Mouse (Mus musculus): Measurements from ENCODE around the gene Fsip1. TPM values are rescaled to one million over a fixed set of nuclear protein-coding genes. Genes with fewer than 3 reads are reported as not detected.

Fsip1 gene
- polyA plus RNA-seq, 1 experiment from 2014 or later = 4.1 TPM

- H3K27me3 ChIP-seq (replicated peaks; ENCODE audit: control insufficient read depth, insufficient read depth, low read length) = no peaks in the 10 kb centered on the region
- 35% methylated on average over 2 of the region's 2 CpGs for WGBS
- no peaks in the 10 kb centered on the region for H3K36me3 ChIP-seq (ENCODE audit: control insufficient read depth, insufficient read depth, low read length)
Measured at GRCm38 (mm10) chr2:118263914-118264201, 7.1 kb upstream of the Fsip1 start.

GRCm38 (mm10) chr2:118263151-118263913 lies 6.6 kb upstream of the Fsip1 start:
- Histone ChIP-seq H3K27ac (ENCODE audit: low read depth, low read length) (no peak overlapping the region), H3K9ac (ENCODE audit: low read depth, low read length) (no peak overlapping the region), H3K9me3 (ENCODE audit: control insufficient read depth, low read length) (no peaks in the 10 kb centered on the region), H3K27me3 (replicated peaks; ENCODE audit: control insufficient read depth, insufficient read depth, low read length) (no peaks in the 10 kb centered on the region), H3K4me3 (ENCODE audit: low read length) (no peak overlapping the region), H3K4me2 (ENCODE audit: low read length) (no peak overlapping the region), H3K36me3 (ENCODE audit: control insufficient read depth, insufficient read depth, low read length) (no peaks in the 10 kb centered on the region), H3K4me1 (ENCODE audit: control insufficient read depth, insufficient read depth, low read depth, low read length) (no peaks in the 10 kb centered on the region)
- peak; percentile 79 for ATAC-seq
- 21% methylated on average over 8 of the region's 8 CpGs for WGBS

More at GRCm38 (mm10) chr2:118263914-118264201, 7.1 kb upstream of the Fsip1 start:
- H3K27ac ChIP-seq (ENCODE audit: low read depth, low read length) = no peak overlapping the region
- no peak overlapping the region for H3K9ac ChIP-seq (ENCODE audit: low read depth, low read length)
- no peak overlapping the region for H3K4me2 ChIP-seq (ENCODE audit: low read length)
- no peaks in the 10 kb centered on the region for H3K4me1 ChIP-seq (ENCODE audit: control insufficient read depth, insufficient read depth, low read depth, low read length)
- no peak overlapping the region for H3K4me3 ChIP-seq (ENCODE audit: low read length)
- peak; percentile 32; the same call in 1 of the 2 replicates for ATAC-seq
- H3K9me3 ChIP-seq (ENCODE audit: control insufficient read depth, low read length) = no peaks in the 10 kb centered on the region

GRCm38 (mm10) chr2:118262673-118263072 lies 5.9 kb upstream of the Fsip1 start:
- Histone ChIP-seq H3K4me3 (ENCODE audit: low read length) (no peak overlapping the region), H3K27me3 (replicated peaks; ENCODE audit: control insufficient read depth, insufficient read depth, low read length) (no peaks in the 10 kb centered on the region), H3K4me2 (ENCODE audit: low read length) (no peak overlapping the region), H3K9ac (ENCODE audit: low read depth, low read length) (no peak overlapping the region), H3K9me3 (ENCODE audit: control insufficient read depth, low read length) (no peaks in the 10 kb centered on the region), H3K27ac (ENCODE audit: low read depth, low read length) (no peak overlapping the region), H3K36me3 (ENCODE audit: control insufficient read depth, insufficient read depth, low read length) (no peaks in the 10 kb centered on the region), H3K4me1 (ENCODE audit: control insufficient read depth, insufficient read depth, low read depth, low read length) (no peaks in the 10 kb centered on the region)
- ATAC-seq = no peak; the same call in 1 of the 2 replicates
- 52% methylated on average over 8 of the region's 8 CpGs for WGBS

GRCm38 (mm10) chr2:118259746-118260145 lies 3.0 kb upstream of the Fsip1 start:
- Histone ChIP-seq H3K36me3 (ENCODE audit: control insufficient read depth, insufficient read depth, low read length) (no peaks in the 10 kb centered on the region), H3K27ac (ENCODE audit: low read depth, low read length) (no peak overlapping the region), H3K4me3 (ENCODE audit: low read length) (no peak overlapping the region), H3K4me1 (ENCODE audit: control insufficient read depth, insufficient read depth, low read depth, low read length) (no peaks in the 10 kb centered on the region), H3K9ac (ENCODE audit: low read depth, low read length) (no peak overlapping the region), H3K9me3 (ENCODE audit: control insufficient read depth, low read length) (no peaks in the 10 kb centered on the region), H3K27me3 (replicated peaks; ENCODE audit: control insufficient read depth, insufficient read depth, low read length) (no peaks in the 10 kb centered on the region), H3K4me2 (ENCODE audit: low read length) (no peak overlapping the region)
- 90% methylated on average over 5 of the region's 5 CpGs for WGBS
- no peak for ATAC-seq

GRCm38 (mm10) chr2:118257094-118257493 lies 328 bp upstream of the Fsip1 start:
- Histone ChIP-seq H3K4me3 (ENCODE audit: low read length) (peak overlapping the region; percentile 42), H3K27me3 (replicated peaks; ENCODE audit: control insufficient read depth, insufficient read depth, low read length) (no peaks in the 10 kb centered on the region), H3K9ac (ENCODE audit: low read depth, low read length) (no peak overlapping the region), H3K4me1 (ENCODE audit: control insufficient read depth, insufficient read depth, low read depth, low read length) (no peaks in the 10 kb centered on the region), H3K36me3 (ENCODE audit: control insufficient read depth, insufficient read depth, low read length) (no peaks in the 10 kb centered on the region), H3K9me3 (ENCODE audit: control insufficient read depth, low read length) (no peaks in the 10 kb centered on the region), H3K27ac (ENCODE audit: low read depth, low read length) (no peak overlapping the region), H3K4me2 (ENCODE audit: low read length) (peak overlapping the region; percentile 64)
- no peak for ATAC-seq
- WGBS = 71% methylated on average over 8 of the region's 8 CpGs

- Histone ChIP-seq H3K27ac (ENCODE audit: low read depth, low read length) (no peak overlapping the region), H3K4me1 (ENCODE audit: control insufficient read depth, insufficient read depth, low read depth, low read length) (no peaks in the 10 kb centered on the region), H3K27me3 (replicated peaks; ENCODE audit: control insufficient read depth, insufficient read depth, low read length) (no peaks in the 10 kb centered on the region), H3K9ac (ENCODE audit: low read depth, low read length) (no peak overlapping the region), H3K9me3 (ENCODE audit: control insufficient read depth, low read length) (no peaks in the 10 kb centered on the region), H3K36me3 (ENCODE audit: control insufficient read depth, insufficient read depth, low read length) (no peaks in the 10 kb centered on the region), H3K4me2 (ENCODE audit: low read length) (no peak overlapping the region), H3K4me3 (ENCODE audit: low read length) (no peak overlapping the region)
- peak; percentile 84 for ATAC-seq
- 46% methylated on average over 8 of the region's 8 CpGs for WGBS
Measured at GRCm38 (mm10) chr2:118254516-118254915, 2.2 kb downstream of the Fsip1 start.

- Histone ChIP-seq H3K27me3 (replicated peaks; ENCODE audit: control insufficient read depth, insufficient read depth, low read length) (no peaks in the 10 kb centered on the region), H3K9ac (ENCODE audit: low read depth, low read length) (no peak overlapping the region), H3K4me3 (ENCODE audit: low read length) (no peak overlapping the region), H3K4me1 (ENCODE audit: control insufficient read depth, insufficient read depth, low read depth, low read length) (no peaks in the 10 kb centered on the region), H3K36me3 (ENCODE audit: control insufficient read depth, insufficient read depth, low read length) (no peaks in the 10 kb centered on the region), H3K4me2 (ENCODE audit: low read length) (no peak overlapping the region), H3K9me3 (ENCODE audit: control insufficient read depth, low read length) (no peaks in the 10 kb centered on the region), H3K27ac (ENCODE audit: low read depth, low read length) (no peak overlapping the region)
- no peak for ATAC-seq
- 75% methylated on average over 12 of the region's 12 CpGs for WGBS
Measured at GRCm38 (mm10) chr2:118248966-118249365, 7.8 kb downstream of the Fsip1 start.

- ATAC-seq = no peak
- no peaks in the 10 kb centered on the region for H3K4me1 ChIP-seq (ENCODE audit: control insufficient read depth, insufficient read depth, low read depth, low read length)
Measured at GRCm38 (mm10) chr2:118248016-118248415, 8.8 kb downstream of the Fsip1 start.

GRCm38 (mm10) chr2:118245914-118246313 lies 10.9 kb downstream of the Fsip1 start:
- Histone ChIP-seq H3K36me3 (ENCODE audit: control insufficient read depth, insufficient read depth, low read length) (no peaks in the 10 kb centered on the region), H3K27me3 (replicated peaks; ENCODE audit: control insufficient read depth, insufficient read depth, low read length) (no peaks in the 10 kb centered on the region), H3K27ac (ENCODE audit: low read depth, low read length) (no peak overlapping the region), H3K9ac (ENCODE audit: low read depth, low read length) (no peak overlapping the region), H3K4me1 (ENCODE audit: control insufficient read depth, insufficient read depth, low read depth, low read length) (no peaks in the 10 kb centered on the region), H3K4me2 (ENCODE audit: low read length) (no peak overlapping the region), H3K9me3 (ENCODE audit: control insufficient read depth, low read length) (no peaks in the 10 kb centered on the region), H3K4me3 (ENCODE audit: low read length) (no peak overlapping the region)
- ATAC-seq = peak; percentile 72
- WGBS = 12% methylated on average over 10 of the region's 10 CpGs

More at GRCm38 (mm10) chr2:118248016-118248415, 8.8 kb downstream of the Fsip1 start:
- WGBS = 59% methylated on average over 2 of the region's 2 CpGs
- Histone ChIP-seq H3K4me2 (ENCODE audit: low read length) (no peak overlapping the region), H3K27ac (ENCODE audit: low read depth, low read length) (no peak overlapping the region), H3K9me3 (ENCODE audit: control insufficient read depth, low read length) (no peaks in the 10 kb centered on the region), H3K9ac (ENCODE audit: low read depth, low read length) (no peak overlapping the region), H3K36me3 (ENCODE audit: control insufficient read depth, insufficient read depth, low read length) (no peaks in the 10 kb centered on the region), H3K4me3 (ENCODE audit: low read length) (no peak overlapping the region), H3K27me3 (replicated peaks; ENCODE audit: control insufficient read depth, insufficient read depth, low read length) (no peaks in the 10 kb centered on the region)
